Mouse (Mus musculus) limb, embryonic 14.5 days (tissue): Measurements from ENCODE around the gene 1700030J22Rik. TPM values are rescaled to one million over a fixed set of nuclear protein-coding genes. Genes with fewer than 3 reads are reported as not detected.

ENCODE experiments used
- ATAC-seq: fragments of 200-750 bp; cut with Nextera tagmentation; 2 replicates; pipeline ENCODE4 v1.8.0; 2017; ENCODE audit warnings: low read depth, moderate number of reproducible peaks, moderate TSS enrichment; ENCODE audit not compliant: low FRiP score
- DNase-seq: peaks from one replicate; pipeline ENCODE4 v3.0.0-alpha.2; 2015; ENCODE audit warnings: low spot score
- H3K27ac ChIP-seq: fragments of 300-500 bp; sonication (generic); replicated peaks from 2 replicates; pipeline ENCODE4 v1.5.1; 2014; ENCODE audit warnings: low read depth, mild to moderate bottlenecking, low read length, moderate library complexity, mixed read lengths
- H3K27me3 ChIP-seq: fragments of 300-500 bp; sonication (generic); 2 replicates; pipeline ENCODE4 v1.6.1; 2014; ENCODE audit warnings: low read length, mixed read lengths; ENCODE audit not compliant: control insufficient read depth, insufficient read depth
- H3K36me3 ChIP-seq: fragments of 300-500 bp; sonication (generic); 2 replicates; pipeline ENCODE4 v1.6.1; 2014; ENCODE audit warnings: mild to moderate bottlenecking, low read length, moderate library complexity, mixed read lengths; ENCODE audit not compliant: control insufficient read depth, insufficient read depth
- H3K4me1 ChIP-seq: fragments of 300-500 bp; sonication (generic); 2 replicates; pipeline ENCODE4 v1.6.1; 2014; ENCODE audit warnings: antibody characterized with exemption, low read length, mixed read lengths; ENCODE audit not compliant: control insufficient read depth, insufficient read depth
- H3K4me2 ChIP-seq: fragments of 300-500 bp; sonication (generic); replicated peaks from 2 replicates; pipeline ENCODE4 v1.6.1; 2014; ENCODE audit warnings: low read depth, mild to moderate bottlenecking, low read length, moderate library complexity; ENCODE audit not compliant: severe bottlenecking
- H3K4me3 ChIP-seq: fragments of 300-500 bp; sonication (generic); replicated peaks from 2 replicates; pipeline ENCODE4 v1.5.1; 2014; ENCODE audit warnings: low read length
- H3K9ac ChIP-seq: fragments of 300-500 bp; sonication (generic); 2 replicates; pipeline ENCODE4 v1.6.1; 2014; ENCODE audit warnings: mild to moderate bottlenecking, low read depth, low read length, moderate library complexity; ENCODE audit not compliant: severe bottlenecking
- H3K9me3 ChIP-seq: fragments of 300-500 bp; sonication (generic); 2 replicates; pipeline ENCODE4 v1.6.1; 2016; ENCODE audit warnings: low read length; ENCODE audit not compliant: control insufficient read depth
- POLR2A ChIP-seq: fragments of 200-500 bp; IDR thresholded peaks from 2 replicates; pipeline ENCODE4 v1.8.0; 2012; ENCODE audit warnings: inconsistent platforms, mild to moderate bottlenecking, moderate library complexity, borderline replicate concordance; ENCODE audit not compliant: insufficient read depth, insufficient read length; ENCODE audit errors: extremely low read depth
- WGBS: fragments of 180-500 bp; shearing (Covaris S2); extraction: QIAGEN DNeasy Blood & Tissue Kit; methylation state at CpG from one replicate; pipeline ENCODE4 v1.1.7; 2014; 5-methylcytosine and 5-hydroxymethylcytosine counted together
- polyA plus RNA-seq, 2 experiments: library from polyadenylated mRNA; depleted of rRNA in 1 of 2; stranded (reverse) in 1 of 2; unstranded in 1 of 2; fragments of >200 nt; fragmentation: Nextera tagmentation in 1 of 2; extraction: Ambion mirVana in 1 of 2; gene quantifications; 2 replicates each; pipeline versions ENCODE4 v1.2.1 to v1.2.3; 2012 to 2014

1700030J22Rik gene
- polyA plus RNA-seq, 2 experiments, result 0.74 to 1.1 TPM

GRCm38 (mm10) chr8:116921337-116922059 lies 57.3 kb downstream of the 1700030J22Rik start, which contains the start of the genes Cmc2 and Cenpn:
Gene Cmc2 (minus strand): TSS chr8:116921455.
Gene Cenpn (plus strand): TSS chr8:116921730.
- WGBS, result under 1% methylated on average over 54 of the region's 57 CpGs
- Histone ChIP-seq H3K4me1 (peaks cover 4% of the 10 kb centered on the region), H3K9ac (peak within 1 kb of the TSS; percentile 77), H3K4me2 (peak within 1 kb of the TSS; percentile 73), H3K36me3 (peaks cover 18% of the 10 kb centered on the region; the same call in 1 of the 2 replicates), H3K27ac (peak within 1 kb of the TSS; percentile 64), H3K4me3 (peak within 1 kb of the TSS; percentile 74), H3K27me3 (no peaks in the 10 kb centered on the region), H3K9me3 (no peaks in the 10 kb centered on the region)
- TF ChIP-seq POLR2A, result peak; percentile 68; the same call in 1 of the 2 replicates
- ATAC-seq (peak; percentile 95), DNase-seq (peak; percentile 96)

GRCm38 (mm10) chr8:116921005-116921336 lies 57.8 kb downstream of the 1700030J22Rik start:
- DNase-seq (no peak), ATAC-seq (peak; percentile 32)
- Histone ChIP-seq H3K27ac (peak overlapping the region; percentile 64), H3K4me2 (peak overlapping the region; percentile 73), H3K9ac (peak overlapping the region; percentile 77), H3K9me3 (no peaks in the 10 kb centered on the region), H3K36me3 (peaks cover 15% of the 10 kb centered on the region; the same call in 1 of the 2 replicates), H3K27me3 (no peaks in the 10 kb centered on the region), H3K4me3 (peak overlapping the region; percentile 74), H3K4me1 (peaks cover 4% of the 10 kb centered on the region)
- TF ChIP-seq POLR2A, result no peak
- WGBS, result 0% methylated on average over 22 of the region's 22 CpGs

Other genes with a start within 250 kb of the 1700030J22Rik start
- 3.1 and 3.6 TPM in 2 replicates for gene Cdyl2, start 246.0 kb downstream of the 1700030J22Rik start, polyA plus RNA-seq (2012; rRNA removed)
- 8.7 and 11.0 TPM in 2 replicates for gene Cdyl2, start 246.0 kb downstream of the 1700030J22Rik start, polyA plus RNA-seq (2014; fragmentation: Nextera tagmentation; extraction: Ambion mirVana)
- 21.0 and 29.0 TPM in 2 replicates for gene Cmc2, start 57.5 kb downstream of the 1700030J22Rik start, polyA plus RNA-seq (2012; rRNA removed)
- 69.3 and 74.7 TPM in 2 replicates for gene Cmc2, start 57.5 kb downstream of the 1700030J22Rik start, polyA plus RNA-seq (2014; fragmentation: Nextera tagmentation; extraction: Ambion mirVana)
- gene Cenpn, start 57.2 kb downstream of the 1700030J22Rik start, polyA plus RNA-seq (2012; rRNA removed), result 36.8 and 39.7 TPM in 2 replicates
- gene Cenpn, start 57.2 kb downstream of the 1700030J22Rik start, polyA plus RNA-seq (2014; fragmentation: Nextera tagmentation; extraction: Ambion mirVana), result 31.3 and 34.2 TPM in 2 replicates
- 10.6 and 11.7 TPM in 2 replicates for gene Atmin, start 35.6 kb downstream of the 1700030J22Rik start, polyA plus RNA-seq (2012; rRNA removed)
- 11.4 and 11.8 TPM in 2 replicates for gene Atmin, start 35.6 kb downstream of the 1700030J22Rik start, polyA plus RNA-seq (2014; fragmentation: Nextera tagmentation; extraction: Ambion mirVana)
- 55.5 and 68.2 TPM in 2 replicates for gene Gcsh, start 14.6 kb upstream of the 1700030J22Rik start, polyA plus RNA-seq (2012; rRNA removed)
- 121 and 122 TPM in 2 replicates for gene Gcsh, start 14.6 kb upstream of the 1700030J22Rik start, polyA plus RNA-seq (2014; fragmentation: Nextera tagmentation; extraction: Ambion mirVana)
- 0.04 and 0.16 TPM in 2 replicates for gene Pkd1l2, start 103.5 kb upstream of the 1700030J22Rik start, polyA plus RNA-seq (2012; rRNA removed)
- gene Pkd1l2, start 103.5 kb upstream of the 1700030J22Rik start, polyA plus RNA-seq (2014; fragmentation: Nextera tagmentation; extraction: Ambion mirVana), result 0.07 and 0.08 TPM in 2 replicates
- gene Bco1, start 116.9 kb upstream of the 1700030J22Rik start, polyA plus RNA-seq (2012; rRNA removed), result 0.25 and 0.29 TPM in 2 replicates
- 0.48 and 0.65 TPM in 2 replicates for gene Bco1, start 116.9 kb upstream of the 1700030J22Rik start, polyA plus RNA-seq (2014; fragmentation: Nextera tagmentation; extraction: Ambion mirVana)
- gene Gan, start 179.2 kb upstream of the 1700030J22Rik start, polyA plus RNA-seq (2012; rRNA removed), result 7.6 and 8.2 TPM in 2 replicates
- 3.5 and 3.6 TPM in 2 replicates for gene Gan, start 179.2 kb upstream of the 1700030J22Rik start, polyA plus RNA-seq (2014; fragmentation: Nextera tagmentation; extraction: Ambion mirVana)